Mouse (Mus musculus) heart, adult 2 months (tissue): Measurements from ENCODE around the gene Tax1bp3. TPM values are rescaled to one million over a fixed set of nuclear protein-coding genes. Genes with fewer than 3 reads are reported as not detected.

Experiments used
- DNase-seq, 2 experiments: peaks; one replicate each; pipeline ENCODE4 v3.0.0; 2021
- H3K27ac ChIP-seq: fragments of 200-600 bp; 2 replicates; pipeline ENCODE4 v1.8.1; 2022
- H3K27me3 ChIP-seq: fragments of 200-500 bp; 2 replicates; pipeline ENCODE4 v1.6.1; 2012; ENCODE audit warnings: mild to moderate bottlenecking, low read length, inconsistent platforms, mixed read lengths; ENCODE audit not compliant: control insufficient read depth, insufficient read depth
- H3K36me3 ChIP-seq: fragments of 200-500 bp; 2 replicates; pipeline ENCODE4 v1.6.1; 2012; ENCODE audit warnings: low read length, inconsistent platforms; ENCODE audit not compliant: control insufficient read depth, insufficient read depth
- H3K4me1 ChIP-seq: fragments of 200-500 bp; 2 replicates; pipeline ENCODE4 v1.6.1; 2011; ENCODE audit warnings: low read length; ENCODE audit not compliant: control insufficient read depth, insufficient read depth
- H3K4me3 ChIP-seq: fragments of 200-600 bp; 2 replicates; pipeline ENCODE4 v1.8.1; 2022
- H3K79me2 ChIP-seq: fragments of 200-500 bp; replicated peaks from 2 replicates; pipeline ENCODE4 v1.6.1; 2012; ENCODE audit warnings: mild to moderate bottlenecking, inconsistent platforms, low read length, moderate library complexity, mixed read lengths; ENCODE audit not compliant: control insufficient read depth, insufficient read depth
- H3K9ac ChIP-seq: fragments of 200-500 bp; 2 replicates; pipeline ENCODE4 v1.6.1; 2012; ENCODE audit warnings: low read depth, mild to moderate bottlenecking, control low read depth, inconsistent platforms, low read length, mixed read lengths
- CTCF ChIP-seq: fragments of 200-600 bp; IDR thresholded peaks from 2 replicates; pipeline ENCODE4 v1.8.1; 2022; ENCODE audit warnings: antibody characterized with exemption, mild to moderate bottlenecking, moderate library complexity
- EP300 ChIP-seq: fragments of 200-500 bp; IDR thresholded peaks from 2 replicates; pipeline ENCODE4 v1.6.1; 2011; ENCODE audit warnings: low read depth, low read length, control low read depth; ENCODE audit not compliant: insufficient read depth
- POLR2A ChIP-seq: fragments of 200-500 bp; IDR thresholded peaks from 2 replicates; pipeline ENCODE4 v1.6.1; 2011; ENCODE audit warnings: mild to moderate bottlenecking, low read depth, low read length, control low read depth; ENCODE audit not compliant: insufficient read depth
- WGBS: fragments of 180-500 bp; shearing (Covaris S2); methylation state at CpG from one replicate; pipeline ENCODE4 v1.1.7; 2018; 5-methylcytosine and 5-hydroxymethylcytosine counted together
- intact Hi-C: fragments of 180-260 bp; cut with DNase I; formaldehyde crosslinking; loops from one replicate; pipeline ENCODE4 v1.15.1; 2025
- long read RNA-seq: library from polyadenylated mRNA; stranded (forward); transcript quantifications from one replicate; pipeline ENCODE4 v2.0.0, GENCODE M21; 2021
- polyA plus RNA-seq: library from polyadenylated mRNA; depleted of rRNA; stranded (reverse); fragments of >200 nt; gene quantifications from 2 replicates; pipeline ENCODE4 v1.2.3, GENCODE M21; 2012; rRNA removed
- total RNA-seq, 2 experiments: library from RNA; stranded (reverse); gene quantifications; 2 replicates each; pipeline ENCODE4 v1.2.3; 2021

Gene Tax1bp3
- 10 to 100 TPM; 45.0 to 48.5 TPM for total RNA-seq
- 60.4 and 63.0 TPM in 2 replicates for polyA plus RNA-seq
- long read RNA-seq, transcript Tax1bp3-201 (4 exons, 1,523 nt): major isoform, 32 of 32 reads
- long read RNA-seq, partial matches to known transcripts: 0 of 32 reads
- long read RNA-seq, other reads (novel, unspliced or antisense): 0 of 32 reads

GRCm38 (mm10) chr11:73176608-73177508 lies at the start of gene Tax1bp3, which contains the start of gene Emc6:
Gene Tax1bp3 (plus strand): TSS chr11:73177083.
Gene Emc6 (minus strand): TSS chr11:73177037.
- peak; percentile 97 to 98 for DNase-seq
- peak within 1 kb of the TSS; percentile 91 for H3K9ac ChIP-seq
- WGBS: under 1% methylated on average over 81 of the region's 81 CpGs
- intact Hi-C loops: loop anchor here (1.0 kb wide), 1 partner anchor 39 kb away; the partner anchor contains the start of gene Haspin
- peaks cover 2% of the 10 kb centered on the region for H3K79me2 ChIP-seq
- H3K36me3 ChIP-seq: peaks cover 9% of the 10 kb centered on the region
- peak within 1 kb of the TSS; percentile 99 for H3K27ac ChIP-seq
- H3K4me3 ChIP-seq: peak within 1 kb of the TSS; percentile 94
- TF ChIP-seq EP300 (no peak), POLR2A (peak; percentile 74), CTCF (no peak)
- peaks cover 15% of the 10 kb centered on the region for H3K4me1 ChIP-seq
- H3K27me3 ChIP-seq: no peaks in the 10 kb centered on the region

- DNase-seq: peak in 1 of 2 experiments; percentile 24
Measured at GRCm38 (mm10) chr11:73131020-73131419, 45.9 kb upstream of the Tax1bp3 start.

GRCm38 (mm10) chr11:73132999-73133398 lies 43.9 kb upstream of the Tax1bp3 start:
- WGBS: 77% methylated on average over 6 of the region's 6 CpGs
- intact Hi-C loops: no loop called here
- Histone ChIP-seq H3K27me3 (no peaks in the 10 kb centered on the region), H3K36me3 (no peaks in the 10 kb centered on the region), H3K4me3 (no peak overlapping the region), H3K79me2 (no peaks in the 10 kb centered on the region), H3K4me1 (no peaks in the 10 kb centered on the region; the same call in none of the 2 replicates), H3K27ac (no peak overlapping the region), H3K9ac (no peak overlapping the region)
- DNase-seq: no peak
- no peak for TF ChIP-seq CTCF
- no peak for TF ChIP-seq POLR2A
- no peak for TF ChIP-seq EP300

More at GRCm38 (mm10) chr11:73131020-73131419, 45.9 kb upstream of the Tax1bp3 start:
- Histone ChIP-seq H3K36me3 (no peaks in the 10 kb centered on the region), H3K9ac (no peak overlapping the region), H3K27me3 (no peaks in the 10 kb centered on the region), H3K79me2 (no peaks in the 10 kb centered on the region), H3K27ac (no peak overlapping the region), H3K4me1 (no peaks in the 10 kb centered on the region; the same call in 1 of the 2 replicates), H3K4me3 (no peak overlapping the region)
- intact Hi-C loops: no loop called here
- TF ChIP-seq CTCF (peak; percentile 56), POLR2A (no peak)
- WGBS: 59% methylated on average over 7 of the region's 7 CpGs

- Histone ChIP-seq H3K79me2 (no peaks in the 10 kb centered on the region), H3K27ac (no peak overlapping the region), H3K36me3 (no peaks in the 10 kb centered on the region), H3K4me1 (no peaks in the 10 kb centered on the region; the same call in none of the 2 replicates), H3K9ac (no peak overlapping the region), H3K27me3 (no peaks in the 10 kb centered on the region), H3K4me3 (no peak overlapping the region)
- TF ChIP-seq CTCF (no peak), EP300 (no peak), POLR2A (no peak)
- 84% methylated on average over 5 of the region's 5 CpGs for WGBS
- no peak for DNase-seq
- intact Hi-C loops: no loop called here
Measured at GRCm38 (mm10) chr11:73134222-73134621, 42.7 kb upstream of the Tax1bp3 start.

- 40% methylated on average over 6 of the region's 6 CpGs for WGBS
- H3K79me2 ChIP-seq: no peaks in the 10 kb centered on the region
- TF ChIP-seq CTCF: no peak
- intact Hi-C loops: loop anchor here (5.0 kb wide), 1 partner anchor 146 kb away; no protein-coding TSS in a partner anchor
- no peaks in the 10 kb centered on the region for H3K27me3 ChIP-seq
- no peaks in the 10 kb centered on the region for H3K36me3 ChIP-seq
- no peak overlapping the region for H3K9ac ChIP-seq
- H3K4me1 ChIP-seq: no peaks in the 10 kb centered on the region; the same call in 1 of the 2 replicates
- no peak for DNase-seq
- H3K27ac ChIP-seq: no peak overlapping the region
- H3K4me3 ChIP-seq: no peak overlapping the region
Measured at GRCm38 (mm10) chr11:73136587-73136986, 40.3 kb upstream of the Tax1bp3 start.

- no peak overlapping the region for H3K27ac ChIP-seq
- no peaks in the 10 kb centered on the region for H3K36me3 ChIP-seq
- peak overlapping the region; percentile 75 for H3K9ac ChIP-seq
- H3K79me2 ChIP-seq: no peaks in the 10 kb centered on the region
- intact Hi-C loops: loop anchor here (5.0 kb wide), 1 partner anchor 145 kb away; no protein-coding TSS in a partner anchor
- TF ChIP-seq POLR2A: no peak
- no peak for TF ChIP-seq EP300
- TF ChIP-seq CTCF: no peak
- no peaks in the 10 kb centered on the region; the same call in 1 of the 2 replicates for H3K4me1 ChIP-seq
- WGBS: 4% methylated on average over 11 of the region's 11 CpGs
- DNase-seq: no peak
- H3K27me3 ChIP-seq: no peaks in the 10 kb centered on the region
- H3K4me3 ChIP-seq: peak overlapping the region; percentile 81
Measured at GRCm38 (mm10) chr11:73137116-73137515, 39.8 kb upstream of the Tax1bp3 start.
